Mouse (Mus musculus) midbrain, embryonic 14.5 days (tissue): Measurements from ENCODE around the gene Spsb4. TPM values are rescaled to one million over a fixed set of nuclear protein-coding genes. Genes with fewer than 3 reads are reported as not detected.

Experiments used
- ATAC-seq: fragments of 200-750 bp; cut with Nextera tagmentation; 2 replicates; pipeline ENCODE4 v1.8.0; 2017; ENCODE audit warnings: moderate number of reproducible peaks, moderate library complexity; ENCODE audit not compliant: low FRiP score, low TSS enrichment
- DNase-seq: peaks from one replicate; pipeline ENCODE4 v3.0.0-alpha.2; 2015
- H3K27ac ChIP-seq: fragments of 300-500 bp; sonication (generic); replicated peaks from 2 replicates; pipeline ENCODE4 v1.5.1; 2014; ENCODE audit warnings: mild to moderate bottlenecking, low read depth, low read length, moderate library complexity
- H3K27me3 ChIP-seq: fragments of 300-500 bp; sonication (generic); 2 replicates; pipeline ENCODE4 v1.6.1; 2014; ENCODE audit warnings: low read length, control low read depth, mixed read lengths; ENCODE audit not compliant: control insufficient read depth, insufficient read depth
- H3K36me3 ChIP-seq: fragments of 300-500 bp; sonication (generic); 2 replicates; pipeline ENCODE4 v1.6.1; 2014; ENCODE audit warnings: low read length, control low read depth; ENCODE audit not compliant: control insufficient read depth, insufficient read depth
- H3K4me1 ChIP-seq: fragments of 300-500 bp; sonication (generic); 2 replicates; pipeline ENCODE4 v1.6.1; 2014; ENCODE audit warnings: mild to moderate bottlenecking, antibody characterized with exemption, low read length, control low read depth; ENCODE audit not compliant: control insufficient read depth, insufficient read depth
- H3K4me2 ChIP-seq: fragments of 300-500 bp; sonication (generic); 2 replicates; pipeline ENCODE4 v1.6.1; 2014; ENCODE audit warnings: mild to moderate bottlenecking, low read length, moderate library complexity
- H3K4me3 ChIP-seq: fragments of 300-500 bp; sonication (generic); replicated peaks from 2 replicates; pipeline ENCODE4 v1.5.1; 2014; ENCODE audit warnings: low read depth, low read length
- H3K9ac ChIP-seq: fragments of 300-500 bp; sonication (generic); replicated peaks from 2 replicates; pipeline ENCODE4 v1.6.1; 2014; ENCODE audit warnings: mild to moderate bottlenecking, low read length, moderate library complexity
- H3K9me3 ChIP-seq: fragments of 300-500 bp; sonication (generic); 2 replicates; pipeline ENCODE4 v1.6.1; 2016; ENCODE audit warnings: low read length, control low read depth, mixed read lengths; ENCODE audit not compliant: control insufficient read depth
- whole genome bisulfite sequencing: fragments of 180-500 bp; shearing (Covaris S2); extraction: QIAGEN DNeasy Blood & Tissue Kit; methylation state at CpG from one replicate; pipeline ENCODE4 v1.1.7; 2014; 5-methylcytosine and 5-hydroxymethylcytosine counted together
- polyA plus RNA-seq: library from polyadenylated mRNA; unstranded; fragments of >200 nt; fragmentation: Nextera tagmentation; extraction: Ambion mirVana; gene quantifications from 2 replicates; pipeline ENCODE4 v1.2.1, GENCODE M21; 2014

Gene Spsb4
- polyA plus RNA-seq, 1 experiment from 2014 or later: 38.5 TPM

DNA sequence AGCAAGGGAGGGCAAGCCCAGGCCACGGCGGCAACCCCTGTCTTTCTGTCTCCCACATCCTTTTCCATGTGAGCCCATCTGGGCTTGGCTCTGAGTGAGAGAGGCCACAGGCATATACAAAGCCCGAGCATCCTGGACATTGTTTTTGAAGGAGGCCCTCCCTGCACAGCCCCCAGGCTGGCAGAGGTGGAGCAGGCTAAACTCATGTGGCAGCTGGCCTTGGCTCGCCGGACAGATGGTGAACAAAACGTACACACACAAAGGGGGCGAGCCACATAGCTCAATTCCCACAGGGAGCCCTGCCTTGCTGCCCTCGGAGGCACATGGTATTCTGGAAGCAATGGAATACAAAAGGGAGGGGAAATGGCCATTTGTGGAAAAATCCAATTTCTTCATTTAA, 32.5 kb upstream of the Spsb4 start:
- Histone ChIP-seq H3K4me1 (peaks cover 12% of the 10 kb centered on the region), H3K36me3 (no peaks in the 10 kb centered on the region), H3K4me2 (no peak overlapping the region), H3K4me3 (no peak overlapping the region), H3K27me3 (no peaks in the 10 kb centered on the region), H3K9me3 (0 out of 2 replicates have a peak, but pooled peaks cover 3% of the 10 kb centered on the region), H3K27ac (peak overlapping the region; percentile 52), H3K9ac (no peak overlapping the region)
- ATAC-seq: peak; percentile 72
- peak; percentile 73 for DNase-seq
- WGBS: 7% methylated on average over 8 of the region's 8 CpGs

GRCm38 (mm10) chr9:97046240-97046639, 27.6 kb upstream of the Spsb4 start:
- no peak overlapping the region for H3K4me2 ChIP-seq
- no peak for ATAC-seq
- peaks cover 5% of the 10 kb centered on the region for H3K4me1 ChIP-seq
- no peak overlapping the region for H3K9ac ChIP-seq
- 82% methylated on average over 4 of the region's 4 CpGs for WGBS
- 0 out of 2 replicates have a peak, but pooled peaks cover 3% of the 10 kb centered on the region for H3K9me3 ChIP-seq
- no peak overlapping the region for H3K4me3 ChIP-seq
- no peaks in the 10 kb centered on the region for H3K36me3 ChIP-seq
- no peak for DNase-seq
- no peaks in the 10 kb centered on the region for H3K27me3 ChIP-seq
- H3K27ac ChIP-seq: no peak overlapping the region

DNA sequence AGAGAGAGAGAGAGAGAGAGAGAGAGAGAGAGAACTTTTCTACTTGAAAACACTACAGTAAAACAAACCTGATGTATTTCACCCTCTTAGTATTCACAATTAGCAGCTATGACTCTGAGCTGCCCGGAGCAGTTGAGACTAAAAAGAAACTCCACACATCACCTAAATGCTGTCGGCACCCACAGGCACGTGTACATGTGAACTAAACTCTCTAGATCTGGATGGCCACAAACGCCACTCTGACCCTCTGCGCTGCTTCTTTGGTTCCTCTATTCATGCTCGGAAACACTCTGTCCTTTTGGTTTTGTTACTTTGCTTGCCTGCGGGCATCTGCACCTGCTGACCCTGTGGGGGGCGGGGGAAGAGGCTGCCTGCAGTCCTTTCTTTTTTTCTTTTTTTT, 23.0 kb upstream of the Spsb4 start:
- no peak overlapping the region for H3K4me3 ChIP-seq
- no peak overlapping the region for H3K27ac ChIP-seq
- H3K4me2 ChIP-seq: no peak overlapping the region
- no peak for ATAC-seq
- no peaks in the 10 kb centered on the region for H3K36me3 ChIP-seq
- H3K9me3 ChIP-seq: no peaks in the 10 kb centered on the region
- 59% methylated on average over 8 of the region's 8 CpGs for WGBS
- no peaks in the 10 kb centered on the region for H3K27me3 ChIP-seq
- DNase-seq: no peak
- H3K4me1 ChIP-seq: no peaks in the 10 kb centered on the region
- no peak overlapping the region for H3K9ac ChIP-seq

- no peaks in the 10 kb centered on the region for H3K9me3 ChIP-seq
- WGBS: 94% methylated on average over 3 of the region's 3 CpGs
- no peak overlapping the region for H3K27ac ChIP-seq
- no peak for DNase-seq
- H3K4me1 ChIP-seq: no peaks in the 10 kb centered on the region
- H3K4me2 ChIP-seq: no peak overlapping the region
- H3K27me3 ChIP-seq: no peaks in the 10 kb centered on the region
- H3K4me3 ChIP-seq: no peak overlapping the region
- no peaks in the 10 kb centered on the region for H3K36me3 ChIP-seq
- ATAC-seq: no peak
- H3K9ac ChIP-seq: no peak overlapping the region
Measured at GRCm38 (mm10) chr9:97038010-97038409, 19.4 kb upstream of the Spsb4 start.

DNA sequence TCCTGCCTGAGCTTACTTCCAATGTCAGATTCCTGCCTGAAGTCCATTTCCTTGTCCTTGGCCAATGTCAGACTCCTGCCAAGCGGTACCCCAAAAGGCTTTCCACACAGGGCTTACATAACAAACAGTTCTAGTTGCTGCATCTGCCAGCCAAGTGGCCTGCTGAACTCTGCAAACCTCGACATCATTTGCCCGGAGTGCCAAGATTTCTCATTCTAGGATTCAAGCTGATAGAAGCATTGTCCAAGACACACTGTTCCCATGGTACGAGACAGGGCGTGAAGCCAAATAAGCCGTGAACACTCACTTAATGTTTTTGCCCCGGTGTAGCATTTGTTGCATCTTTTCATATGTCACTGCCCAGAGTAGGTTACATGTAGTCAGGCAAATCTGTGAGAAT, 18.0 kb upstream of the Spsb4 start:
- Histone ChIP-seq H3K27ac (no peak overlapping the region), H3K9me3 (no peaks in the 10 kb centered on the region), H3K9ac (no peak overlapping the region), H3K4me1 (no peaks in the 10 kb centered on the region), H3K27me3 (no peaks in the 10 kb centered on the region), H3K4me2 (no peak overlapping the region), H3K4me3 (no peak overlapping the region), H3K36me3 (no peaks in the 10 kb centered on the region)
- DNase-seq (no peak), ATAC-seq (no peak)
- 88% methylated on average over 7 of the region's 7 CpGs for WGBS

DNA sequence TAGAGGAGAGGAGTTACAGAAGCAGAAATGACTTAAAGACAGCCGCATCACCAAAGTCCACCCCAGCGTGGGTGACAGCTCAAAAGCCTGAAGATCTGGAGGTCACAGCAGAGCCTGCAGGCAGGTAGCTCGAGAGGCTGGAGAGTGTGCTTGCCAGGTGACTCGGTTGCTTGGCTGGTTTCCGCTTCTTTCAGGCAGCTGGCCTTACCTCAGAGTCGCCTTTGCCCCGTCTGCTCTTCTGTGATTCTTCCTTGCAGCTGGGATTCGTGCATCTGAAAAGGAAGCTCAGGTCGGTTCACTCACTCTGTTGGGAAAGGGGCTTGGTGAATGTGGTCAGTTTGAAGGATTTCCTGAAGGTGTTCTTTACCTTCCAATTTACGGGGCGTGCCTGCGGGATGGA, 8.7 kb upstream of the Spsb4 start:
- H3K36me3 ChIP-seq: no peaks in the 10 kb centered on the region
- 79% methylated on average over 12 of the region's 12 CpGs for WGBS
- H3K9ac ChIP-seq: no peak overlapping the region
- no peak overlapping the region for H3K27ac ChIP-seq
- H3K4me1 ChIP-seq: no peaks in the 10 kb centered on the region
- no peak overlapping the region for H3K4me2 ChIP-seq
- H3K4me3 ChIP-seq: no peak overlapping the region
- ATAC-seq: no peak
- no peaks in the 10 kb centered on the region for H3K27me3 ChIP-seq
- no peak for DNase-seq
- H3K9me3 ChIP-seq: no peaks in the 10 kb centered on the region

GRCm38 (mm10) chr9:97026006-97026405, 7.4 kb upstream of the Spsb4 start:
- Histone ChIP-seq H3K4me1 (no peaks in the 10 kb centered on the region), H3K4me3 (no peak overlapping the region), H3K36me3 (no peaks in the 10 kb centered on the region), H3K9me3 (no peaks in the 10 kb centered on the region), H3K4me2 (no peak overlapping the region), H3K27me3 (no peaks in the 10 kb centered on the region), H3K27ac (no peak overlapping the region), H3K9ac (no peak overlapping the region)
- no peak for DNase-seq
- WGBS: 90% methylated on average over 4 of the region's 4 CpGs
- ATAC-seq: no peak

GRCm38 (mm10) chr9:97024451-97024850, 5.8 kb upstream of the Spsb4 start:
- 71% methylated on average over 7 of the region's 7 CpGs for WGBS

DNA sequence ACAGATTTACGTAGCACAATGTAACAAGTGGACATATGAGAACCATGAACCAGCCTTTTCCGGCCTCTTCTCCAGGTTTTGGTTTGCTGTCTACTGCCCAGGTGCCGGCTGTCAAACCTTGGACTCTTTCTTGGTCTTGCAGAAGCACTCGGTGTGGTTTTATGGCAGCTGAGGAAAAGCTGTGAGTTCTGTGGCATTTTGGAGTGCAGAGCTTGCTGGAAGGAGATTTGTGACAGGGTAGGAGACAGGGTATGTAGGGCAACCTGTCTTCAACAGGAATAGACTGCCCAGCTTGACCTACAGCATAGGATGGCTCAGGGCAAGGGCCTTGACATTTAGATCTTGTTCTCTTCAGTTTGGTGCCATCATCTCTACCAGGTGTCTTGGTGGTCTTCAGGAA, 4.3 kb upstream of the Spsb4 start:
- H3K27ac ChIP-seq: no peak overlapping the region
- WGBS: 92% methylated on average over 4 of the region's 4 CpGs
- no peak overlapping the region for H3K4me2 ChIP-seq

More at GRCm38 (mm10) chr9:97024451-97024850, 5.8 kb upstream of the Spsb4 start:
- DNase-seq (no peak), ATAC-seq (no peak)
- Histone ChIP-seq H3K4me2 (no peak overlapping the region), H3K36me3 (no peaks in the 10 kb centered on the region), H3K27me3 (no peaks in the 10 kb centered on the region), H3K9ac (no peak overlapping the region), H3K4me3 (no peak overlapping the region), H3K9me3 (no peaks in the 10 kb centered on the region), H3K4me1 (peaks cover 5% of the 10 kb centered on the region), H3K27ac (no peak overlapping the region)

More for the DNA sequence above, 4.3 kb upstream of the Spsb4 start:
- H3K9me3 ChIP-seq: no peaks in the 10 kb centered on the region
- DNase-seq (no peak), ATAC-seq (no peak)
- no peak overlapping the region for H3K9ac ChIP-seq
- H3K4me3 ChIP-seq: no peak overlapping the region
- no peaks in the 10 kb centered on the region for H3K36me3 ChIP-seq
- H3K4me1 ChIP-seq: peaks cover 10% of the 10 kb centered on the region
- no peaks in the 10 kb centered on the region for H3K27me3 ChIP-seq
